Mouse (Mus musculus) monocyte, adult 59 days (primary cell): ENCODE results near the gene Mafb. TPM values are rescaled to one million over a fixed set of nuclear protein-coding genes. Genes with fewer than 3 reads are reported as not detected.

ENCODE experiments used
- total RNA-seq, 2 experiments: library from RNA; stranded (reverse); gene quantifications; one replicate each; pipeline ENCODE4 v1.2.4; 2023

Gene Mafb
- 100 to 1,000 TPM; 330 to 345 TPM for total RNA-seq

GRCm38 (mm10) chr2:160366980-160367338 lies at the start of gene Mafb:
Mafb (minus strand) TSS chr2:160367065.

GRCm38 (mm10) chr2:160334111-160334661 lies 32.7 kb downstream of the Mafb start, which contains the start of gene Gm826:
Gm826 (minus strand) TSS chr2:160334162.

Other genes starting within 250 kb of the Mafb start
- gene Gm826, start 32.9 kb downstream of the Mafb start, total RNA-seq, result 1 to 10 TPM; 1.6 to 2.2 TPM